Mouse (Mus musculus) heart, embryonic 10.5 days (tissue): ENCODE measurements at regions not wholly inside any gene's neighbourhood (a gene's known extent, or its start where the extent isn't known, plus 50 kb on each side); places are given as distances from the start of the nearest gene placed in this dataset.
"Not testable (repeated sequence)": the region's sequence is repeated elsewhere in the genome, so short reads cannot be mapped to it uniquely, and the experiment has no call there.

Experiments used
- DNase-seq: peaks from one replicate; pipeline ENCODE4 v3.0.0-alpha.2; 2017; ENCODE audit warnings: low spot score
- H3K27ac ChIP-seq: fragments of 300-500 bp; sonication (generic); 2 replicates; pipeline ENCODE4 v1.5.1; 2016; ENCODE audit warnings: mild to moderate bottlenecking
- H3K27me3 ChIP-seq: fragments of 300-500 bp; sonication (generic); 2 replicates; pipeline ENCODE4 v1.6.1; 2016; ENCODE audit warnings: mild to moderate bottlenecking; ENCODE audit not compliant: poor library complexity, insufficient read depth, severe bottlenecking
- H3K36me3 ChIP-seq: fragments of 300-500 bp; sonication (generic); 2 replicates; pipeline ENCODE4 v1.6.1; 2016; ENCODE audit warnings: mild to moderate bottlenecking, moderate library complexity
- H3K4me1 ChIP-seq: fragments of 300-500 bp; sonication (generic); 2 replicates; pipeline ENCODE4 v1.6.1; 2016; ENCODE audit warnings: mild to moderate bottlenecking
- H3K4me3 ChIP-seq: fragments of 300-500 bp; sonication (generic); 2 replicates; pipeline ENCODE4 v1.5.1; 2016; ENCODE audit warnings: mild to moderate bottlenecking, moderate library complexity
- H3K9me3 ChIP-seq: fragments of 300-500 bp; sonication (generic); 2 replicates; pipeline ENCODE4 v1.6.1; 2016; ENCODE audit warnings: mild to moderate bottlenecking, moderate library complexity
- WGBS: fragments of 180-500 bp; shearing (Covaris S2); methylation state at CpG from one replicate; pipeline ENCODE4 v1.1.7; 2016; 5-methylcytosine and 5-hydroxymethylcytosine counted together

- Histone ChIP-seq H3K4me3 (no peak overlapping the region), H3K9me3 (no peaks in the 10 kb centered on the region), H3K4me1 (peaks cover 11% of the 10 kb centered on the region; the same call in 1 of the 2 replicates), H3K36me3 (no peaks in the 10 kb centered on the region), H3K27me3 (no peaks in the 10 kb centered on the region), H3K27ac (no peak overlapping the region)
- no peak for DNase-seq
- 93% methylated on average over 7 of the region's 7 CpGs for WGBS
Measured at GRCm38 (mm10) chr13:97473256-97473970, 232.5 kb downstream of the Enc1 start.

DNA sequence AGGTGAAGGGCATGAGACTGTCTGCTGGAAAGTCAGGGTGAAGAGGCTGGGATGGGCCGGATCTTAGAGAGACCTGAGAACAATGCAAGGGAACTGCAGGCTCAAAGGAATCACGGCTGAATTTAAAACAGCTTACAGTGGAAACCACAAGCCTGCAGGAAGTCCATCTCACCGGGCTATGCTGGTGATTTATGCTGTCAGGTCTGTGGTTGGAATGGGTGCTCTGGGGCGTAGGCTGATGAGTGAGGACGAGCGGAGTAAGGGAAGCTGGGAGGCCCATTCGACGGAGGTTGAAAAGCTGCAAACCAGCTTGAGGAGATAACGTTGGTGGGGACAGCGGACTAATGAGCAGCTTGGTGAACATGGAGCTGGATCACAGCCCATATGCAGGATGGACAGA, 229.1 kb downstream of the Enc1 start:
- DNase-seq = peak; percentile 84
- Histone ChIP-seq H3K27ac (peak overlapping the region; percentile 37; the same call in 1 of the 2 replicates), H3K4me1 (peaks cover 11% of the 10 kb centered on the region; the same call in 1 of the 2 replicates), H3K9me3 (no peaks in the 10 kb centered on the region), H3K4me3 (no peak overlapping the region), H3K27me3 (no peaks in the 10 kb centered on the region), H3K36me3 (no peaks in the 10 kb centered on the region)
- 47% methylated on average over 10 of the region's 10 CpGs for WGBS

DNA sequence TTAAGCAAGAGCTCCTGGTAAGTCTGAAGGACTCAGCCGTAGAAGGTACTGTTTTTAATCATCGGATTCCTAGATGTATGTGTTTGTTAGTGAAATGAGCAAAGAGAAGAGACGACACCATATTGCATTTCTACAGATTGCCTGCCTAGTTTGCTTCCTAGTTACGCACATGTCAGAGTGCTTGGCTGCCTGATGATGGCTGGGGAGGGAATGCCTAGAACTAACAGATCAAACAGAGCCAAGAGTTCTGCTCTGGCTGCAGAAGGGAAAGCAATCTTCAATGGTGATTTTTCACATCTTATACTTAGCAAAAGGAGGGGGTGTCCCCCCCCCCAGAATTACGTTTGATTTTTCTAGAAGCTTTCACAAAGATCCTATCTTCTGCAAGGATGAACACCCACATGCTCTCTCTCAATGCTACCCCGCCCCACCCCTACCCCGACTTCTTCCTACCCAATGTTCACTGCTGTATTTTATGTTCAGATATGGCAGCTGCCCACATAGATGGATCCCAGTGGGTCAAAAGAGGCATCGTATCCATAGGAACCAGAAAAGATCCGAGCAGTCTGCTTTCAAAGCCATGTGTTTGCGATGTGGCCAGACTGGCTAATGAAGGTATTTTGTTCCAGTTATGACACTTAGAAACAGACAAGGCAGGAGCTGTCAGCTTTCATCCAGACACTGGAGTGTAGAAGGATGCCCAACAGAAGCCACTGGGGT, 228.1 kb downstream of the Enc1 start:
- Histone ChIP-seq H3K4me3 (no peak overlapping the region), H3K4me1 (peaks cover 11% of the 10 kb centered on the region; the same call in 1 of the 2 replicates), H3K27me3 (no peaks in the 10 kb centered on the region), H3K27ac (peak overlapping the region; percentile 4; the same call in 1 of the 2 replicates), H3K36me3 (no peaks in the 10 kb centered on the region), H3K9me3 (no peaks in the 10 kb centered on the region)
- 86% methylated on average over 10 of the region's 10 CpGs for WGBS
- DNase-seq = no peak

- WGBS = 86% methylated on average over 1 of the region's 1 CpGs
- not testable (repeated sequence) for H3K27ac ChIP-seq, H3K36me3 ChIP-seq, DNase-seq, H3K4me3 ChIP-seq, H3K27me3 ChIP-seq, H3K9me3 ChIP-seq
- H3K4me1 ChIP-seq = peaks cover 25% of the 10 kb centered on the region; the same call in 1 of the 2 replicates
Measured at GRCm38 (mm10) chr13:97466585-97466984, 225.7 kb downstream of the Enc1 start.

GRCm38 (mm10) chr13:97463798-97464197, 222.9 kb downstream of the Enc1 start:
- no peaks in the 10 kb centered on the region for H3K9me3 ChIP-seq
- H3K4me3 ChIP-seq = no peak overlapping the region
- H3K4me1 ChIP-seq = peaks cover 19% of the 10 kb centered on the region; the same call in 1 of the 2 replicates
- H3K27ac ChIP-seq = no peak overlapping the region; the same call in 1 of the 2 replicates
- no peaks in the 10 kb centered on the region for H3K27me3 ChIP-seq
- no peaks in the 10 kb centered on the region for H3K36me3 ChIP-seq
- WGBS = 72% methylated on average over 8 of the region's 8 CpGs
- no peak for DNase-seq

DNA sequence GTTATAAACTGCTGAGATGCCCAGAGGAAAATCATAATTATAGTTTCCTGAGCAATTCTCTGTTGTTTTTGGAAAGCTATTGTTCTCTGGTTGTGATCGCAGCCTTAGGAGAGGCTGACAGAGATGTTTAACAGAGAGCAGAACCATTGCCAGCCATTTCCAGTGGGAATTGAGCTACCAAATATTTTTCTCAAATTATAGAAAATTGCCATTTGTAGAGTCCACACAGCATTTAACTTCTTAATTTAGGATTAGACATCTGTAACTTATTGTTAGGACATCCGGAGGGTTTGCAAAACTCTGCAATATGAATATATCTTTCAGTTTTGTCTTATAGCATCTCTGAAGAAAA, 222.0 kb downstream of the Enc1 start:
- 74% methylated on average over 2 of the region's 2 CpGs for WGBS
- Histone ChIP-seq H3K27me3 (no peaks in the 10 kb centered on the region), H3K27ac (peak overlapping the region; percentile 73), H3K4me3 (no peak overlapping the region), H3K36me3 (no peaks in the 10 kb centered on the region), H3K4me1 (peaks cover 19% of the 10 kb centered on the region; the same call in 1 of the 2 replicates), H3K9me3 (no peaks in the 10 kb centered on the region)
- DNase-seq = no peak

- DNase-seq = no peak
- WGBS = 52% methylated on average over 13 of the region's 13 CpGs
- Histone ChIP-seq H3K9me3 (no peaks in the 10 kb centered on the region), H3K27me3 (no peaks in the 10 kb centered on the region), H3K36me3 (no peaks in the 10 kb centered on the region), H3K4me3 (no peak overlapping the region), H3K27ac (peak overlapping the region; percentile 73), H3K4me1 (peaks cover 19% of the 10 kb centered on the region; the same call in 1 of the 2 replicates)
Measured at GRCm38 (mm10) chr13:97462110-97462883, 221.4 kb downstream of the Enc1 start.

GRCm38 (mm10) chr13:97461207-97461606, 220.3 kb downstream of the Enc1 start:
- Histone ChIP-seq H3K27ac (peak overlapping the region; percentile 79), H3K9me3 (no peaks in the 10 kb centered on the region), H3K36me3 (no peaks in the 10 kb centered on the region), H3K4me1 (peaks cover 19% of the 10 kb centered on the region; the same call in 1 of the 2 replicates), H3K27me3 (no peaks in the 10 kb centered on the region), H3K4me3 (no peak overlapping the region)
- DNase-seq = no peak
- WGBS = 93% methylated on average over 4 of the region's 4 CpGs

DNA sequence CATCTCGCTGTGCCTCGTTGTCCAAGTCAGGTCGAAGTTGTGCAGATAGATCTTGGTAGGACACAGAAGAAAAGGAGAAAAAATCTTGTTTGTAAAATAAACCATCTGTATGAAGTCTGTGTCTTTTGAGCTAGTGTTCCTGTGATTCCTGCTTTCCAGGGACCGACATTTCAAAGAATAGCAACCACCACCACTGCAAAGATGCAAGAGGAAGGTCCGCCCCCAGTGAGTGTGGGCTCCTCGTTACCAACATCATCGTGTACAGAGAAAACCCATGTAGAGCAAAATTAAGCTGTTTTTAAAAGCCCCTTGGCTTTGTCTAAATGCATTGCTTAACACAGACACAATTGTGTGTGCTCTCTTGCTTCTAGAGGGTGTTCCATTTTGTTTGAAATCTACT, 218.2 kb downstream of the Enc1 start:
- 95% methylated on average over 7 of the region's 7 CpGs for WGBS
- no peak for DNase-seq
- Histone ChIP-seq H3K9me3 (no peaks in the 10 kb centered on the region), H3K27me3 (no peaks in the 10 kb centered on the region), H3K4me3 (no peak overlapping the region), H3K27ac (no peak overlapping the region), H3K4me1 (peaks cover 30% of the 10 kb centered on the region; the same call in 1 of the 2 replicates), H3K36me3 (no peaks in the 10 kb centered on the region)

DNA sequence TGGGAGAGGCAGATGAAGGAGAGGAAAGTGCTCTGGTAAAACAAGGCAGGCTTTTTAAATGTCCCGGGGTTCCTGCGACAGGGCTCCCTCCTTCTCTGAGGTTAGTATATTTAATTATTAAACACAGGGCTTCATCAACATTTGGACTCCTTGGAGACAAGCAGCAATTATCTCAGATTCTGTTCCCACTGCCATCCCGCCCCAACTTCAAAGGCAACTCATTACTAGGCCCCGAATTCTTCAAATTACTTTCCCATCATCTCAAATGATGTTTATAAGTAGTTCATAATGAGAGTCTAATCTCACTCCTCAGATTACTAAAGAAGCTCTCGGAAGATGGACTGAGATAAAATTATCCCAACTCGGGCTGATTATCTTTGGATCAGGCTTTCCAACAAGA, 215.1 kb downstream of the Enc1 start:
- DNase-seq = no peak
- no peaks in the 10 kb centered on the region for H3K27me3 ChIP-seq
- peaks cover 39% of the 10 kb centered on the region for H3K4me1 ChIP-seq
- H3K4me3 ChIP-seq = no peak overlapping the region
- no peaks in the 10 kb centered on the region for H3K36me3 ChIP-seq
- no peaks in the 10 kb centered on the region for H3K9me3 ChIP-seq
- WGBS = 52% methylated on average over 6 of the region's 6 CpGs
- peak overlapping the region; percentile 36; the same call in 1 of the 2 replicates for H3K27ac ChIP-seq

DNA sequence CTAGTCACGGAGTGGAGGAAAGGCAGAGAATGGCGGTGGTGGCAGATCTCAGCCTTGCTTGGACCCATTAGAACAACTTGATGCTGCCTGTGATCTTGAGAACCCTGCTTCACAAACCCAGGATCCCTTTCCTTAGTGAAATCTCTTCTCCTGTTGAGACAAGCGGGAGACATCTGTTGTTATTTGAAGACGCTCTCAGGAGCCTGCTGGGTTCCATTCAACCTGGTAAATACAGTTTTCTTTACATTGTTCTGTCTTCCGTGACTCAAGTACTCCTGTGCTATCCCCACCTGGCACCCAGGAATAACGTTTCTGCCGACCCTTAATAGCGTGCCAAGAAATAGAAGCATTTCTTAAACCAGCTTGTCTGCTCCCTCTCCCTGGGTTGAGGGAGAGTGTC, 213.8 kb downstream of the Enc1 start:
- peaks cover 51% of the 10 kb centered on the region for H3K4me1 ChIP-seq
- no peaks in the 10 kb centered on the region for H3K36me3 ChIP-seq
- H3K27ac ChIP-seq = 0 out of 2 replicates have a peak overlapping the region, but pooled peaks have one; percentile 75
- DNase-seq = no peak
- H3K27me3 ChIP-seq = no peaks in the 10 kb centered on the region
- 74% methylated on average over 8 of the region's 8 CpGs for WGBS
- no peaks in the 10 kb centered on the region for H3K9me3 ChIP-seq
- H3K4me3 ChIP-seq = no peak overlapping the region

- 42% methylated on average over 6 of the region's 6 CpGs for WGBS
- Histone ChIP-seq H3K9me3 (no peaks in the 10 kb centered on the region), H3K27ac (peak overlapping the region; percentile 75), H3K27me3 (no peaks in the 10 kb centered on the region), H3K4me3 (no peak overlapping the region), H3K4me1 (peaks cover 52% of the 10 kb centered on the region), H3K36me3 (no peaks in the 10 kb centered on the region)
- no peak for DNase-seq
Measured at GRCm38 (mm10) chr13:97453469-97453868, 212.6 kb downstream of the Enc1 start.

DNA sequence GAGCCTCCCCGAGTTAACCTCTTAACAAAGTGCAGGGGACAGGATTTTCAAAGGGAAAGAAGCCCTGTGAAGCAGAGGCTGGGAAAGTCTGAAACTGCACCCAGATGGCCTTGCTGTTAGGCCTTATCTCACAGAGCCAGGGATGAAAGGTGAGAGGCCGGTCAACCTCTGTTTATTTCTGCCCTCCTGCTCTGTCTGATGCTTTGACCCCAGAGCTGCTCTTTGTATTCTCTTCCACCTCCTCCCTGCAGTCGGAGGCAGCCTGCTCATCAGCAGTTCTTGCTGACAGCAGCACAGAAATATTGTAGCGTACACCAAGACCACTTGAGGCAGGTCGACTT, 212.2 kb downstream of the Enc1 start:
- peaks cover 52% of the 10 kb centered on the region for H3K4me1 ChIP-seq
- 3% methylated on average over 5 of the region's 5 CpGs for WGBS
- H3K27me3 ChIP-seq = no peaks in the 10 kb centered on the region
- 0 out of 2 replicates have a peak overlapping the region, but pooled peaks have one; percentile 9 for H3K4me3 ChIP-seq
- DNase-seq = peak; percentile 93
- no peaks in the 10 kb centered on the region for H3K36me3 ChIP-seq
- peak overlapping the region; percentile 75 for H3K27ac ChIP-seq
- H3K9me3 ChIP-seq = no peaks in the 10 kb centered on the region
